Comparison of ENCODE assay signal across 8 mouse cellular contexts in the genomic region with DNA sequence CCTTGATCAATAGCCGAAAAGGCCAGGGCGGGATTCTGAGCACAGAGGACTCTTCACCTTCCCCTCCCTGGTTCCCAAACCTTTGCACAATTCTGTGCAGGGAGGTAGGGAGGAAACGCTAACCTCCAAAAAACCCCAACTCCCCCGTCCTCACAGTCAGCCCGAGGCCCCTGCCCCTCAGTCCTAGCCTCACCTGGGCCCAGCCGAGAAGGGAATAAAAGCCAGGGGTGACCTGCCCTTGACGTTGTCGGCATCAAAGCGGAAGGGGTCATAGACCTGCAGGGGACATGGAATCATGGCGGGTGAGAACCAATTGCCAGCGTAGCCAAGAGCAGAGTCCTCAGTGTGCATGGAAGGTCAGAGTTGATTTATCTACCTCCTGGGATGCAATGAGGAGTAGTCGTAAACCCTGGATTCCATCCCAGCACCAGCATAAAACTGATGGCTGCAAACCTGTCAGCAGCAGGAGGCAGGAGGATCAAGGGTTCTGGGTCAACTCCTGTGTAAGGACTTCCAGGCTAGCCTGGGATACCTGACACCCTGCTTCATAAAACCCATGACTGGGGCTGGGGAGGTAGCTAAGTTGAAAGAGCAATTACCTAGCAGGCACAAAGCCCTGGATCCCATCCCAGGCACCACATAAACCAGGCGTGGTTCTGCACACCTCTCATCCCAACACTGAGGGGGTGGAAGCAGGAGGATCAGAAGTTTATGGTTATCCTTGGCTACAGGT. TPM values are rescaled to one million over a fixed set of nuclear protein-coding genes. Genes with fewer than 3 reads are reported as not detected.
DNase-seq lines count a peak whose midpoint lies in the region; ATAC-seq and TF ChIP-seq lines count a peak whose summit lies in the region.

No protein-coding gene starts in this region.

- peak overlapping the region; percentile 62 for H3K4me2 ChIP-seq in lung, postnatal 0 days (replicated peaks; ENCODE audit: low read depth, low read length)
- peak overlapping the region; percentile 51 for H3K4me2 ChIP-seq in intestine, embryonic 16.5 days (ENCODE audit: low read depth, low read length)
- H3K4me2 ChIP-seq in neural tube, embryonic 14.5 days (ENCODE audit: low read depth, low read length), result peak overlapping the region; percentile 75

- 62% methylated on average over 13 of the region's 13 CpGs for WGBS in lung, postnatal 0 days
- 52% methylated on average over 13 of the region's 13 CpGs for WGBS in intestine, embryonic 16.5 days
- WGBS in neural tube, embryonic 14.5 days, result 44% methylated on average over 13 of the region's 13 CpGs

- DNase-seq in cerebellum, adult 11 months, result peak; percentile 8
- DNase-seq in cerebellum, adult 8-10 months, result no peak
- no peak for DNase-seq in lung, postnatal 0 days (ENCODE audit: low spot score)
- DNase-seq in lung, postnatal 10 days, result no peak
- DNase-seq in ovary, postnatal 14 days (ENCODE audit: low spot score), result no peak

- no peaks in the 10 kb centered on the region for H3K9me3 ChIP-seq in lung, postnatal 0 days (ENCODE audit: low read length)
- H3K9me3 ChIP-seq in intestine, embryonic 16.5 days (ENCODE audit: control insufficient read depth, low read length), result no peaks in the 10 kb centered on the region
- H3K9me3 ChIP-seq in neural tube, embryonic 14.5 days (ENCODE audit: control insufficient read depth, low read length), result no peaks in the 10 kb centered on the region

- H3K9ac ChIP-seq in lung, postnatal 0 days (replicated peaks; ENCODE audit: low read depth), result no peak overlapping the region
- H3K9ac ChIP-seq in intestine, embryonic 16.5 days (ENCODE audit: low read depth, low read length), result peak overlapping the region; percentile 70
- peak overlapping the region; percentile 61 for H3K9ac ChIP-seq in neural tube, embryonic 14.5 days (replicated peaks; ENCODE audit: low read depth, low read length)

- no peak for TF ChIP-seq EP300 in lung, postnatal 0 days (IDR thresholded peaks at IDR 0.05)

- H3K27me3 ChIP-seq in lung, postnatal 0 days (replicated peaks; ENCODE audit: insufficient read depth, low read length), result no peaks in the 10 kb centered on the region
- H3K27me3 ChIP-seq in intestine, embryonic 16.5 days (replicated peaks; ENCODE audit: control insufficient read depth, insufficient read depth, low read length), result no peaks in the 10 kb centered on the region
- H3K27me3 ChIP-seq in neural tube, embryonic 14.5 days (ENCODE audit: control insufficient read depth, insufficient read depth, low read length), result no peaks in the 10 kb centered on the region

- H3K4me1 ChIP-seq in lung, postnatal 0 days (ENCODE audit: insufficient read depth, low read depth, low read length), result no peaks in the 10 kb centered on the region
- H3K4me1 ChIP-seq in intestine, embryonic 16.5 days (ENCODE audit: control insufficient read depth, insufficient read depth, low read length), result no peaks in the 10 kb centered on the region
- H3K4me1 ChIP-seq in neural tube, embryonic 14.5 days (ENCODE audit: control insufficient read depth, insufficient read depth, low read length), result 0 out of 2 replicates have a peak, but pooled peaks cover 5% of the 10 kb centered on the region

- H3K4me3 ChIP-seq in lung, postnatal 0 days (ENCODE audit: low read depth, low read length), result peak overlapping the region; percentile 40
- peak overlapping the region; percentile 48 for H3K4me3 ChIP-seq in intestine, embryonic 16.5 days (ENCODE audit: low read length)
- peak overlapping the region; percentile 42 for H3K4me3 ChIP-seq in neural tube, embryonic 14.5 days (ENCODE audit: low read depth, low read length)

- ATAC-seq in lung, postnatal 0 days, result 0 out of 2 replicates have a peak, but pooled peaks have one; percentile 6
- peak; percentile 18; the same call in 1 of the 2 replicates for ATAC-seq in intestine, embryonic 16.5 days
- ATAC-seq in neural tube, embryonic 14.5 days (ENCODE audit: low read depth), result peak; percentile 63
- no peak for ATAC-seq in CD4-positive, CD25-positive, alpha-beta regulatory T cell, adult 4 months

- no peak for TF ChIP-seq CTCF in lung, postnatal 0 days (IDR thresholded peaks at IDR 0.05)

- H3K27ac ChIP-seq in lung, postnatal 0 days (ENCODE audit: low read length), result no peak overlapping the region
- no peak overlapping the region for H3K27ac ChIP-seq in intestine, embryonic 16.5 days (ENCODE audit: low read length)
- peak overlapping the region; percentile 57; the same call in 1 of the 2 replicates for H3K27ac ChIP-seq in neural tube, embryonic 14.5 days (ENCODE audit: low read depth, low read length)

- H3K36me3 ChIP-seq in lung, postnatal 0 days (ENCODE audit: insufficient read depth, low read length), result no peaks in the 10 kb centered on the region
- no peaks in the 10 kb centered on the region for H3K36me3 ChIP-seq in intestine, embryonic 16.5 days (ENCODE audit: control insufficient read depth, insufficient read depth, low read length)
- no peaks in the 10 kb centered on the region for H3K36me3 ChIP-seq in neural tube, embryonic 14.5 days (ENCODE audit: control insufficient read depth, insufficient read depth, low read length)

RNA-seq across cellular contexts. Expression of gene Cyp4f18, which starts 20.4 kb away (rescaled TPM):
- 9.4 and 11.2 TPM in 2 replicates for polyA plus RNA-seq in lung, postnatal 0 days (2015; fragmentation: Nextera tagmentation; extraction: Ambion mirVana)
- polyA plus RNA-seq in intestine, embryonic 16.5 days (2015; fragmentation: Nextera tagmentation; extraction: Ambion mirVana), result 3.3 and 3.8 TPM in 2 replicates
- polyA plus RNA-seq in neural tube, embryonic 14.5 days (2014; fragmentation: Nextera tagmentation; extraction: Ambion mirVana), result 0.66 and 0.68 TPM in 2 replicates
- polyA plus RNA-seq in CD4-positive, CD25-positive, alpha-beta regulatory T cell, adult 4 months (2017; shearing (Covaris generic)), result 1 to 10 TPM in 1 of 2 experiments, under 1 TPM in 1; 0.38 to 6.6 TPM

RNA-seq across cellular contexts. Expression of gene Zfp961, which starts 38.2 kb away (rescaled TPM):
- 12.3 and 12.8 TPM in 2 replicates for polyA plus RNA-seq in lung, postnatal 0 days (2015; fragmentation: Nextera tagmentation; extraction: Ambion mirVana)
- 24.9 and 25.0 TPM in 2 replicates for polyA plus RNA-seq in intestine, embryonic 16.5 days (2015; fragmentation: Nextera tagmentation; extraction: Ambion mirVana)
- 17.7 and 20.1 TPM in 2 replicates for polyA plus RNA-seq in neural tube, embryonic 14.5 days (2014; fragmentation: Nextera tagmentation; extraction: Ambion mirVana)
- polyA plus RNA-seq in CD4-positive, CD25-positive, alpha-beta regulatory T cell, adult 4 months (2017; shearing (Covaris generic)), result 10 to 100 TPM; 24.5 to 27.3 TPM

RNA-seq across cellular contexts. Expression of gene Olfr372, which starts 52.0 kb away (rescaled TPM):
- not detected in 2 replicates for polyA plus RNA-seq in lung, postnatal 0 days (2015; fragmentation: Nextera tagmentation; extraction: Ambion mirVana)
- not detected in 2 replicates for polyA plus RNA-seq in intestine, embryonic 16.5 days (2015; fragmentation: Nextera tagmentation; extraction: Ambion mirVana)
- polyA plus RNA-seq in neural tube, embryonic 14.5 days (2014; fragmentation: Nextera tagmentation; extraction: Ambion mirVana), result not detected in 2 replicates
- polyA plus RNA-seq in CD4-positive, CD25-positive, alpha-beta regulatory T cell, adult 4 months (2017; shearing (Covaris generic)), result under 1 TPM; 0.22 to 0.52 TPM
